Mouse (Mus musculus): ENCODE measurements around the gene Gsdma2.

- TF ChIP-seq HCFC1 (IDR thresholded peaks at IDR 0.05; ENCODE audit: borderline replicate concordance, insufficient read depth, low read length), result no peak
- no peak for TF ChIP-seq CHD2 (IDR thresholded peaks at IDR 0.05; ENCODE audit: low read depth, low read length)
Observed at GRCm38 (mm10) chr11:98680023-98680422, 33.5 kb downstream of the Gsdma2 start.
